Mouse (Mus musculus): Measurements from ENCODE around the gene Atp8b3.

Gene Atp8b3

GRCm38 (mm10) chr10:80566375-80567092 is 27.6 kb upstream of the Atp8b3 start:
- peak; percentile 84 for DNase-seq

- peak; percentile 89 for DNase-seq
These were observed 22.4 kb upstream of the Atp8b3 start, which contains the start of gene Rexo1 for GRCm38 (mm10) chr10:80561116-80561944. Rexo1 (minus strand) TSS chr10:80561560.

GRCm38 (mm10) chr10:80560621-80561020 is 21.7 kb upstream of the Atp8b3 start:
- DNase-seq = no peak

GRCm38 (mm10) chr10:80559431-80559830 is 20.5 kb upstream of the Atp8b3 start:
- DNase-seq = peak; percentile 51

- peak; percentile 72 for DNase-seq
These were observed 18.5 kb upstream of the Atp8b3 start for GRCm38 (mm10) chr10:80557346-80557965.

GRCm38 (mm10) chr10:80553997-80554396 is 15.1 kb upstream of the Atp8b3 start:
- DNase-seq = no peak

- no peak for DNase-seq
These were observed 14.7 kb upstream of the Atp8b3 start for GRCm38 (mm10) chr10:80553575-80553974.

- no peak for DNase-seq
These were observed 13.4 kb upstream of the Atp8b3 start for GRCm38 (mm10) chr10:80552364-80552763.

- peak; percentile 15 for DNase-seq
These were observed 10.4 kb upstream of the Atp8b3 start for GRCm38 (mm10) chr10:80549279-80549678.

- peak; percentile 68 for DNase-seq
These were observed 9.6 kb upstream of the Atp8b3 start for GRCm38 (mm10) chr10:80548428-80549006.

GRCm38 (mm10) chr10:80547539-80547938 is 8.6 kb upstream of the Atp8b3 start:
- peak; percentile 22 for DNase-seq

GRCm38 (mm10) chr10:80546945-80547344 is 8.0 kb upstream of the Atp8b3 start:
- DNase-seq = no peak

- no peak for DNase-seq
These were observed 6.7 kb upstream of the Atp8b3 start for GRCm38 (mm10) chr10:80545590-80545989.

- peak; percentile 19 for DNase-seq
These were observed 4.9 kb upstream of the Atp8b3 start for GRCm38 (mm10) chr10:80543873-80544272.

GRCm38 (mm10) chr10:80539493-80539892 is 569 bp upstream of the Atp8b3 start:
- no peak for DNase-seq

GRCm38 (mm10) chr10:80538180-80538579 is 744 bp downstream of the Atp8b3 start:
- no peak for DNase-seq

GRCm38 (mm10) chr10:80535711-80536110 is 3.2 kb downstream of the Atp8b3 start:
- DNase-seq = no peak

GRCm38 (mm10) chr10:80535071-80535470 is 3.9 kb downstream of the Atp8b3 start:
- no peak for DNase-seq

- no peak for DNase-seq
These were observed 5.2 kb downstream of the Atp8b3 start for GRCm38 (mm10) chr10:80533704-80534103.

GRCm38 (mm10) chr10:80532783-80533182 is 6.1 kb downstream of the Atp8b3 start:
- no peak for DNase-seq

- DNase-seq = no peak
These were observed 12.8 kb downstream of the Atp8b3 start for GRCm38 (mm10) chr10:80526172-80526571.

GRCm38 (mm10) chr10:80523299-80523698 is 15.6 kb downstream of the Atp8b3 start:
- no peak for DNase-seq

GRCm38 (mm10) chr10:80519287-80519686 is 19.6 kb downstream of the Atp8b3 start:
- DNase-seq = no peak

Measured in cerebellum, adult 11-12 months (tissue).